Mouse (Mus musculus) lung, embryonic 16.5 days (tissue): ENCODE results near the gene Adh6b. TPM values are rescaled to one million over a fixed set of nuclear protein-coding genes. Genes with fewer than 3 reads are reported as not detected.
A peak's percentile ranks its signal among the peaks of the same experiment; 100 is the strongest.
"Not testable (repeated sequence)": the region's sequence is repeated elsewhere in the genome, so short reads cannot be mapped to it uniquely, and the experiment has no call there.

ENCODE experiments used
- ATAC-seq: fragments of 200-750 bp; cut with Nextera tagmentation; 2 replicates; pipeline ENCODE4 v1.8.0; 2017; ENCODE audit warnings: low read depth, mild to moderate bottlenecking, moderate library complexity
- H3K27ac ChIP-seq: fragments of 300-500 bp; sonication (generic); 2 replicates; pipeline ENCODE4 v1.5.1; 2014; ENCODE audit warnings: mild to moderate bottlenecking, control low read depth, low read length
- H3K27me3 ChIP-seq: fragments of 300-500 bp; sonication (generic); 2 replicates; pipeline ENCODE4 v1.6.1; 2014; ENCODE audit warnings: low read depth, low read length, mixed read lengths; ENCODE audit not compliant: control insufficient read depth, insufficient read depth
- H3K36me3 ChIP-seq: fragments of 300-500 bp; sonication (generic); 2 replicates; pipeline ENCODE4 v1.6.1; 2014; ENCODE audit warnings: low read length; ENCODE audit not compliant: control insufficient read depth, insufficient read depth
- H3K4me1 ChIP-seq: fragments of 300-500 bp; sonication (generic); replicated peaks from 2 replicates; pipeline ENCODE4 v1.6.1; 2014; ENCODE audit warnings: low read length, mixed read lengths; ENCODE audit not compliant: control insufficient read depth, insufficient read depth
- H3K4me2 ChIP-seq: fragments of 300-500 bp; sonication (generic); 2 replicates; pipeline ENCODE4 v1.6.1; 2014; ENCODE audit warnings: low read depth, low read length, control low read depth
- H3K4me3 ChIP-seq: fragments of 300-500 bp; sonication (generic); 2 replicates; pipeline ENCODE4 v1.5.1; 2014; ENCODE audit warnings: mild to moderate bottlenecking, low read length, control low read depth
- H3K9ac ChIP-seq: fragments of 300-500 bp; sonication (generic); 2 replicates; pipeline ENCODE4 v1.6.1; 2014; ENCODE audit warnings: low read length, control low read depth
- H3K9me3 ChIP-seq: fragments of 300-500 bp; sonication (generic); 2 replicates; pipeline ENCODE4 v1.6.1; 2016; ENCODE audit warnings: low read length; ENCODE audit not compliant: control insufficient read depth
- WGBS: fragments of 180-500 bp; shearing (Covaris S2); extraction: QIAGEN DNeasy Blood & Tissue Kit; methylation state at CpG from one replicate; pipeline ENCODE4 v1.1.7; 2014; 5-methylcytosine and 5-hydroxymethylcytosine counted together
- polyA plus RNA-seq: library from polyadenylated mRNA; unstranded; fragments of >200 nt; fragmentation: Nextera tagmentation; extraction: Ambion mirVana; gene quantifications from 2 replicates; pipeline ENCODE4 v1.2.1, GENCODE M21; 2015

Gene Adh6b
- polyA plus RNA-seq, 1 experiment from 2014 or later, result 0.14 TPM

DNA sequence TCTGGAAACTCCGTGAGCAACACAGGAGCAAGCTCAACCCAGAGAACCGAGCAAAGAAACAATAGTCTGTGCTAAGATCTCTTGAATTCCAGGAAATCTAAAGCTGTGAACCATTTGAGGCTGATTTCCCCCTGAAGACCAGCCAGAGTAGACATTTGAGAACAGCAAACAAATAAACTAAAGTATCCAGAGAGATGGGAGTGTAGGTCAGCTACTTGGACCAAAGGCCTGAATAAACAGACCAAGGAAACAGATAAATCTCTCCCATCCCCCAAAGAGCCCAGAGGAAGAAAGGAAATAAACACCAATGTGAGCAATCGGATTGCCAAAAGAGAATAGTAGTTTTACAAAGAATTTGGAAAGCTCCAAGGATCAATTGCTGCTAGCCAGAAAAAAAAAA lies 5.5 kb downstream of the Adh6b start:
- peak overlapping the region; percentile 37 for H3K27ac ChIP-seq
- no peak for ATAC-seq

DNA sequence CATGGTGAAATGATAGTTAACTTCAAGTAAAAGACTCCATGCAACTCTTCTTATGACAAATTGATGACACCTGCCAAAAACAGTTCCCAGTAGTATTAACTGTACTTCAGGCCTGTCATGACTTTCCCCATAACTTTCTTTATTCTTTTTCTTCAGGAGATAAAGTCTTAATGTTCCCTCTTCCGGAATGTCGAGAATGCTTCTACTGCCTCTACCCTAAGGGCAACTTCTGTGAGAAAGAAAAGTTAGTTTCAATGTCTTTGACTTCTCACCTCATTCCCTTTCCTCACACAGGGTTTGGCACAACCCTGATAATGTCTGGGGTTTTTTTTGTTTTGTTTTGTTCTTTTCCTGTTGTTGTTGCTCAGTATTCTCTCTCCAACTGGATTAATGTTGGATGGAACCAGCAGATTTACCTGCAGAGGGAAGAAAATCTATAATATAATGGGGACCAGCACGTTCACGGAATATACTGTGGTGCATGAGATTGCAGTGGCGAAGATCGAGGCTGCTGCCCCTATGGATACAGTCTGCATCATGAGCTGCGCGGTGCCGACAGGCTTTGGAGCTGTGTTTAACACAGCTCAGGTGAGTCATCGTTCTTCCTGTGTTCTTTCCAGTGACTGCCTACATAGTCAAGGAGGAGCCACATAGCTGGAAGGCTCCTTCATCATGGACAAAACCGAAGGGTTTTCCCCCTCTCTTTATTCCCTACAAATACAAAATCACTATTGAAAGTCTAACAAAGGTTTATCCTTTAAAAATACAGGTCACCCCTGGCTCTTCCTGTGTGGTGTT lies 10.6 kb downstream of the Adh6b start:
- no peak for ATAC-seq
- no peaks in the 10 kb centered on the region for H3K9me3 ChIP-seq
- no peak overlapping the region for H3K27ac ChIP-seq
- H3K9ac ChIP-seq, result no peak overlapping the region
- H3K4me3 ChIP-seq, result no peak overlapping the region
- peaks cover 4% of the 10 kb centered on the region for H3K4me1 ChIP-seq
- H3K36me3 ChIP-seq, result no peaks in the 10 kb centered on the region
- 90% methylated on average over 11 of the region's 11 CpGs for WGBS
- H3K4me2 ChIP-seq, result no peak overlapping the region
- no peaks in the 10 kb centered on the region for H3K27me3 ChIP-seq

More for the DNA sequence above, 5.5 kb downstream of the Adh6b start:
- WGBS, result 26% methylated on average over 3 of the region's 3 CpGs
- Histone ChIP-seq H3K4me1 (peaks cover 7% of the 10 kb centered on the region), H3K27me3 (no peaks in the 10 kb centered on the region), H3K36me3 (no peaks in the 10 kb centered on the region), H3K4me2 (no peak overlapping the region), H3K9ac (no peak overlapping the region), H3K4me3 (no peak overlapping the region), H3K9me3 (no peaks in the 10 kb centered on the region)

DNA sequence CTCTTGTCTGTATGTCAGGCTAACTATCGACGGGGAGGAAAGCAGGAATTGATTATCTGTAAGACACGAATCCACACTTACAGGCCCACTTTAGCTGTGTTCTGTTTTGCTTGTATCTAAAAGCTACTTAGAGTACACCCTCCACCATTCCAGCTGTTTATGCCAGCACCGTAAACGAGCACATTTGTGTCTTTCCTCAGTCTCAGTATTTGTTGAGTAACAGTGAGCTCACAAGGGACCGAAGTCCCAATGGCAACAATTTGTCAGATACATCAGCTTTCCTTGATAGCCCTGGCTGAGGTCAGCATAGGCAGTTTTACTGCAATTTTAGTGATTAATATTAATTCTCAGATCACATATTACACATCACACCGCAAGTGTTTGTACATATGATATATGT lies 17.3 kb downstream of the Adh6b start:
- whole genome bisulfite sequencing, result 65% methylated on average over 7 of the region's 7 CpGs

DNA sequence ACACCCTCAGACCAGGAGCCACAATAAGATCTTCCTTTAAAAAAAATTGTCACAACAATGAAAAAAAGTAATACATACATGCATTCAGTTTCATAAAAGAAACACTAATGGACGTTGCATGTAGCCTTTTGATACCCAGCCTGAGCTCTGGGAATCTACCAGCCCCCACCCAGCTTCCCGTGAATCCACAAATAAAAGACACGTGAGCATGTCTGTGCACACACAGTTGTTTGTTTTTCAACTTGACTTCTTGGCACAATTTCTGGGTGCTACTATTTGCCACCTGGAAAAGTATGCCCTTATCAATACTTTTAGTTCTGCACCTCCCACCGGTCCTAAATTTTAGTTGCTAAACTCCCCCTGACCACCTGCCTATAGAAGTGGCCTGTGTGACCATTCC lies 19.1 kb downstream of the Adh6b start:
- H3K4me1 ChIP-seq, result no peaks in the 10 kb centered on the region
- no peak overlapping the region for H3K9ac ChIP-seq
- ATAC-seq, result no peak
- H3K27me3 ChIP-seq, result no peaks in the 10 kb centered on the region
- WGBS, result 75% methylated on average over 4 of the region's 4 CpGs
- no peak overlapping the region for H3K27ac ChIP-seq
- H3K9me3 ChIP-seq, result no peaks in the 10 kb centered on the region
- no peaks in the 10 kb centered on the region for H3K36me3 ChIP-seq
- H3K4me2 ChIP-seq, result no peak overlapping the region
- H3K4me3 ChIP-seq, result no peak overlapping the region

More for the DNA sequence above, 17.3 kb downstream of the Adh6b start:
- ATAC-seq, result no peak
- no peak overlapping the region for H3K27ac ChIP-seq
- H3K36me3 ChIP-seq, result no peaks in the 10 kb centered on the region
- no peaks in the 10 kb centered on the region for H3K9me3 ChIP-seq
- no peaks in the 10 kb centered on the region for H3K4me1 ChIP-seq
- no peak overlapping the region for H3K4me3 ChIP-seq
- no peaks in the 10 kb centered on the region for H3K27me3 ChIP-seq
- H3K9ac ChIP-seq, result no peak overlapping the region
- H3K4me2 ChIP-seq, result no peak overlapping the region

DNA sequence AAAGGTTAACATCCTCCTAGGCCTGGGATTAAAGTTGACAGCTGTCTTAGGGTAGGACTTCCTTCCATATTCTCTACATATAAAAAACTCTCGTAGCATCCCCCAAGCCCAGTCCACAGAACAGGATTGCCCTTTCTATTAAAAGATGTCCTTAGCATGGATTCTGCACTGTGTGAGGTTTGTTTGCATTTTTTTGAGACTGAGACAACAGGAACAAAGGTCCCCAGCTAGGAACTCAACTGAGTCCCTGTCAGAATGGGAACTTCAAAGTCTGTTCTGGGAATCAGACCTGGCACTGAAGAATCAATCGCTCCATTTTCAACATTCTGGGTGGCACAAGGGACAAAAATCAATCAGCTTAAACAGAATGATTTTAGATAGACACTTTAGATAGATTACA lies 21.3 kb downstream of the Adh6b start:
- WGBS, result 77% methylated on average over 2 of the region's 2 CpGs
- H3K4me1 ChIP-seq, result no peaks in the 10 kb centered on the region

DNA sequence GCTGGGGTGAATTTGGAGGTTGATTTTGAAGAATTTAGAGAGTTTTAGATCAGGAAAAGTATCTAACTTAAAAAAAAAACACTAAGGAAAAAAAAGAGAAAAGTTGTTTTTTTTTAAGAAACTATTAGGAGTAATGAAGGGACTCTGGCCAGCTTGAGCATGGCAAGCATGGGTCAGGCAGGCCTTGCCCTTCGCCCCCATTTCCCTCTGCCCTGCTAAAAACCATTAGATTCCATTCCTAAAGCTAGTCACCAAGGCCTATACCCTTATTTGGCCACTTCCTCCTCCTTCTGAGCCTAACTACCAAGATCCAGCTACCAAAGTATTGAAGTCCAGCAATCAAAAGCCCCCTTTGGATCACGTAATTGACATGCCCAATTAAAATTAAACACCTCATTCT lies 24.6 kb downstream of the Adh6b start:
- no peak overlapping the region for H3K27ac ChIP-seq
- no peaks in the 10 kb centered on the region for H3K36me3 ChIP-seq
- H3K27me3 ChIP-seq, result no peaks in the 10 kb centered on the region
- H3K4me1 ChIP-seq, result no peaks in the 10 kb centered on the region
- H3K4me3 ChIP-seq, result no peak overlapping the region
- no peak overlapping the region for H3K4me2 ChIP-seq
- 88% methylated on average over 2 of the region's 2 CpGs for WGBS
- no peaks in the 10 kb centered on the region for H3K9me3 ChIP-seq
- no peak for ATAC-seq
- H3K9ac ChIP-seq, result no peak overlapping the region

More for the DNA sequence above, 21.3 kb downstream of the Adh6b start:
- no peak for ATAC-seq
- H3K9ac ChIP-seq, result no peak overlapping the region
- H3K9me3 ChIP-seq, result no peaks in the 10 kb centered on the region
- no peak overlapping the region for H3K4me3 ChIP-seq
- H3K27ac ChIP-seq, result no peak overlapping the region
- H3K27me3 ChIP-seq, result no peaks in the 10 kb centered on the region
- H3K36me3 ChIP-seq, result no peaks in the 10 kb centered on the region
- no peak overlapping the region for H3K4me2 ChIP-seq

DNA sequence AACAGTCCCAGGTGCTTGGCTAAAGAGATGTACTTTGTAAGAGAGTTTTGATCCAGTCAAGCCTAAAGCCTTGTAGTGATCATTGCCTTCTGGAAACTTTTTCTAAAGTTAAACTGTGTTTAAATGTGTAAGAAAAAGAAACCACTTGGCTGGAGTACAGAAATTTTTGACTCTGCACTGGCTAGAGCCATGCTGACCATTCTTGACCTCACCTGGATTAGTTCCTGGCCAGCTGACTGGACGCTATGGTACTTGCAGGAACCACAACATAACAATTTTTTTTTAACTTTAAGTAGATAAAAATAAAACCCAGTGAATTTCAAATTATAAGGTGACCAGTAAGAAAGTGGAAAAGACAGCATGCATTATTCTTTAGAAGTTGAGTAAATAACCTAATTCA lies 28.0 kb downstream of the Adh6b start:
- no peak overlapping the region for H3K9ac ChIP-seq
- WGBS, result 82% methylated on average over 1 of the region's 1 CpGs
- H3K4me2 ChIP-seq, result no peak overlapping the region
- ATAC-seq, result no peak
- no peak overlapping the region for H3K4me3 ChIP-seq
- H3K4me1 ChIP-seq, result no peaks in the 10 kb centered on the region
- H3K27me3 ChIP-seq, result no peaks in the 10 kb centered on the region
- no peak overlapping the region for H3K27ac ChIP-seq
- H3K36me3 ChIP-seq, result no peaks in the 10 kb centered on the region
- H3K9me3 ChIP-seq, result no peaks in the 10 kb centered on the region

DNA sequence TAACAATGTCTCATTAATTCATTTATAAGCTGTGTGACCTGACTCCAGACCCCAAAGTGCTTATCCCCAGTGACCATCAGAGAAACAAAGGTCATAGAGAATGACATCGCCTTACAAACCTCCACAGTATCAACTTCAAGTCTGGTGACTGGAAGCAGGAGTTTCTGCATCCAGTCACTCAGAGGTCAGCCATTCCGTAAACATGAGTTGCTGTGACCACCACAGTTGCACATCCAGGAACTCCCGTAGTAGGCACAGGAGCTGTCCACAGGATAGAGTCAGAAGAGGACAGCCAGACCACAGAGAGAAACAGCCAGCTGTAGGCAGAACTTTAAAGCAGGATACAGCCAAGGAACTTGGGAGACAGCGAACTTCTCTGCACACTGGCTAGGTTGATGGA lies 28.7 kb downstream of the Adh6b start:
- H3K36me3 ChIP-seq, H3K4me2 ChIP-seq, ATAC-seq: not testable (repeated sequence)

DNA sequence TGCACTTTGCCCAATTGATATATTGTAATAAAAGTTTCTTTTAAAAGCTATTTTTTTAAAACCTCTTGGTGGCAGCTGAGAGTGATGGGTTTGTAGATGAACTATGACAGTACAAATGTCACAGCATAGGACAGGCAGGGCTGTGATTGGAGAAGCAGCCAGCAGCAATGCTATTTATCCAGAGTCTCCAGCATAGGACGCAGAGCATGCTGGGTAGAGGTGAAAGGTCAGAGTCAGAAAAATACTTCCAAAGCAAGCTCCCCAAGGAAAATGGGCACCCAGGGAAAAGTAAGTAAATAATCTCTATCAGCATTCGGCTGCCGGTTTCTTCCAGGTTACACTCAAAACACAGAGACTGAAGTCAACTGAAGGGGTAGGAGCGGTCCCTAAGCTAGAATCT lies 32.3 kb downstream of the Adh6b start:
- Histone ChIP-seq H3K4me1 (no peaks in the 10 kb centered on the region), H3K36me3 (no peaks in the 10 kb centered on the region), H3K9me3 (no peaks in the 10 kb centered on the region), H3K4me3 (no peak overlapping the region), H3K27me3 (no peaks in the 10 kb centered on the region), H3K9ac (no peak overlapping the region), H3K4me2 (no peak overlapping the region), H3K27ac (no peak overlapping the region)
- ATAC-seq, result no peak
- WGBS, result 57% methylated on average over 4 of the region's 4 CpGs

More for the DNA sequence above, 28.7 kb downstream of the Adh6b start:
- H3K4me3 ChIP-seq, H3K27ac ChIP-seq, H3K9me3 ChIP-seq, H3K9ac ChIP-seq, H3K27me3 ChIP-seq, H3K4me1 ChIP-seq: not testable (repeated sequence)
- 43% methylated on average over 4 of the region's 4 CpGs for WGBS
